Mouse (Mus musculus): ENCODE measurements around the gene Tle3.

GRCm38 (mm10) chr9:61323879-61324278 lies 48.3 kb upstream of the Tle3 start:
- TF ChIP-seq CTCF (IDR thresholded peaks at IDR 0.05; ENCODE audit: low read depth, low read length) (no peak), TAL1 (conservative IDR thresholded peaks at IDR 0.05; ENCODE audit: low read depth, low read length) (no peak), GATA1 (IDR thresholded peaks at IDR 0.05; ENCODE audit: borderline replicate concordance, low read length) (no peak)

Data from G1E (cell line).